Mouse (Mus musculus) CD8-positive naive resting alpha-beta T cell, adult 2 months (primary cell): ENCODE data around the gene Ddx39b.

ENCODE experiments used
- DNase-seq, 2 experiments: peaks; one replicate each; pipeline ENCODE4 v3.0.0; 2022; ENCODE audit warnings: low read depth in 2 of 2, low spot score in 2 of 2

Ddx39b gene

DNA sequence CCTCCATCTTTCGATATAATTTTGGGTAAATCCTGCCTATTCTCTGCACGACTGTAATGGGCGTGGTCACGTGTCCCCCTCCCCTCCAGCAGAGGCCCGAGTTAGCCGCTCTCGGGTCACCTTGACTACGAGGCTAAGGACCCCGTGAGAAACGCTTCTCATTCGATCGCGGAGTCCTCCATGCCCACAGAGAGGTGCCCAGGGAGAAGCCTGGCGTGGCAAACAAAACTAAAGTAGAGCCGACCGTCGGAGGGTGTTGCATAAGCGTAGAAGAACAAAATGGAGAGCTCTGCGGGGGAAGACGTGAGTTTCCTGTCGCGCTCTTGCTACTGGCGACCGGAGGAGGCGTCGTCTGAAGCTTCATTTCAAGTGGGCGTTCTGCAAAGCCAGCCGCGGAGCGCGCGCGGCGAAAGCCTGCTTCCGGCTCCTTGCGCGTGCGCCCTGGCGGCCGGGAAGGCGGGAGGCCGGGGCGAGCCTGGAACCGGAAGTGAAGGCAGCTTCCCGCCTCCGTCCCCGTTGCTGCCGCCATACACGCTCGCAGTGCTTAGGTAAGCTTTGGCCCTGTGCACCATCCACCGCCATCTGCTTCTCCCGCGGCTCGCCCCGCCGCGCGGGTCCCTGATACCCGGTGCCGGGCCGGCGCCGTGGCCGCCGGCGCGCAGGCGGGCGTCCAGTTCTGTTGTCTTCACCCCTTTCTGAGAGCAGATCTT is at the start of gene Ddx39b:
Ddx39b (plus strand) TSS at position 442 of the 710 bp plus-strand sequence.
- DNase-seq = peak; percentile 95

DNA sequence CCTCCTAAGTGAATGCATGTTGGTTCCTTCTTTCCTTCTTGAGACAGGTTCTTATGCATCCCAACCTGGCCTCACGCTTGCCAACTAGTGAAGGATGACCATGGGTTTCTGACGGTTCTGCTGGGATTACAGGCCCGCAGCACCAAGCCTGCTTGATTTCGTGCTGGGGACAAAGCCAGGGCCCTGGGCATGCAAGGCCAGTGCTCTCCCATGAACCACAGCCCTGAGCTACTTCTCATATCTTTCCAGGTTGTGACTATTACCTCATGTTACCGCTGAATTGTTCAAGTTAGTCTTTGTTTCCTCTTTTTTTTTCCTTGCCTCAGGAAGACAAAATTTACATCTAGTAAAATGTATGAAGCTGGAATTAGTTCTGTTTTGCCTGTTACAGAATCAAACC is 48.6 kb upstream of the Ddx39b start:
- DNase-seq = no peak

GRCm38 (mm10) chr17:35193881-35194843 is 47.4 kb upstream of the Ddx39b start, which contains the start of gene Ltb:
Gene Ltb, plus strand, starts transcription at chr17:35194439.
- DNase-seq = peak; percentile 56 to 71

GRCm38 (mm10) chr17:35194844-35195630 is 46.5 kb upstream of the Ddx39b start:
- DNase-seq = no peak

DNA sequence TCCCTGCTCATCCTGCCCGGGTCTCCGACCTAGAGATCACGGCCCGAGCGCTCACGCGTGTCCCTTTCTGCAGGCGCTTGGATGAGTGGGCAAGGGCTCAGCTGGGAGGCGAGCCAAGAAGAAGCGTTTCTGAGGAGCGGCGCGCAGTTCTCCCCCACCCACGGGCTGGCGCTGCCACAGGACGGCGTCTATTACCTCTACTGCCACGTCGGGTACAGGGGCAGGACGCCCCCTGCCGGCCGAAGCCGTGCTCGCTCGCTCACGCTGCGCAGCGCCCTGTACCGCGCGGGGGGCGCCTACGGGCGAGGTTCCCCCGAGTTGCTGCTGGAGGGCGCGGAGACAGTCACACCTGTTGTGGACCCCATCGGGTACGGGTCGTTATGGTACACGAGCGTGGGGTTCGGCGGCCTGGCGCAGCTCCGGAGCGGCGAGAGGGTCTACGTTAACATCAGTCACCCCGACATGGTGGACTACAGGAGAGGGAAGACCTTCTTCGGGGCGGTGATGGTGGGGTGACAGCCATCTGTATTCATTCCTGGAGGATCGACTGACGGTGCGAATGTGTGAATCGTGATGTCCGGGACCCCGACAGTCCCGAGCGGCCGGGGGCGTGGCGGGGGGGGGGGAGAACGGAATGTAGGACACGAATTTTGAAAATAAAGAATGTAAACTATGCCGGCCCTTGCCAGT is 45.8 kb upstream of the Ddx39b start:
- DNase-seq = peak; percentile 92 to 93

- DNase-seq = no peak
These were observed 45.3 kb upstream of the Ddx39b start for GRCm38 (mm10) chr17:35196321-35196641.

DNA sequence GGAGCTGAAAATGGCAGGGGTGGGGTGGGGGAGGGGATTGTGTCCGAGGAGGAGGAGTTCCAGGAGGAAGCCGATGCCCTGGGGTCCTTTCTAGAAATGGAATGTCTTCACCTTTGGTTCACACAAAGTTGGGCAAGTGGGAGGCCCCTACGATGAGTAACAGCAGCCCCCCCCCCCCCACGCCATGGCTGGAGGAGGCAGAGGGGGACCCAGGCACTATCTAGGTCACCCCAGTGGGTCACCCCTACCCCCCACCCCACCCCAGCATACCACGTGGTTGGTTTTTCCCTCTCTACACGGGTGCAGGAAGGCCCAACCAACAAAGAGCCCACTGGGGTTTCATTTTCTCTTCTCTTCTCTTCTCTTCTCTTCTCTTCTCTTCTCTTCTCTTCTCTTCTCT is 44.4 kb upstream of the Ddx39b start:
- no peak for DNase-seq

DNA sequence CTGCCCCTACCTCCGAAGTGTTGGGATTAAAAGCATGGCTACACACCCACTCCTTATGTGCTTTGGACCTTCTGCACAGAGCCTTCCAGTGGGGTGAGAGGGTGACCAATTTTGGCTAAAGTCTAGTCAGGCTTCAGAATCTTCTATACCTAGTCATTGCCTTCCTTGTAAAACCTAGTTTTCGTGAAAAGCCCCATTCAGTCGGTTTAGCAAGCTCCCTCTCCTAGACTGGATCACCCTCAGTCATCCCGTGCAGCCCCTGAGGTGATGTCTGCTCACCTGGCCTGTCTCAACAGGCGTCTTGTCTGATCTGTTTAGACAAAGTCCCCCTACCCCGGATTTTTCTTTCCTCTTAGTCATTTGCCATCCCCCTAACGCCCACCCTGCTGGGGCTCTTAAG is 43.5 kb upstream of the Ddx39b start:
- no peak for DNase-seq

DNA sequence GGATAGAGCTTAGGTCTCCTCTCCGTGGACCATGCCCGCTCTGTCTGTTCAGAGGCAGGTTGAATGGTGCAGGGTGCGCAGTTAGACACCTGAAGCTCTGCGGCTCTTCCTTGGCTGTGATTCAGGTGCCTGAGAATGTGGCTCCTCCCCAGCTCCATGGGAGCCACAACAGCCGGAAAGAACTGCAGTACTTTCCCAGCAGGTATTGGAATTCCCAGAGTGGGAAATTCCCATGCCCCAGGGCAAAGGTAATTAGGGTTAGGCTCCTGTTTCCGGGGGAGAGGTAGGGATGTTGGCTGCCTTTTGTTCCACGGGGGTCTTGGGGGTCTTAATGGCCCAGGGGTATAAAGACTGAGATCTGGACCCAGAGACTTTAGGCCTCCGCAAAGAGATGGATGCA is 42.6 kb upstream of the Ddx39b start:
- no peak for DNase-seq

DNA sequence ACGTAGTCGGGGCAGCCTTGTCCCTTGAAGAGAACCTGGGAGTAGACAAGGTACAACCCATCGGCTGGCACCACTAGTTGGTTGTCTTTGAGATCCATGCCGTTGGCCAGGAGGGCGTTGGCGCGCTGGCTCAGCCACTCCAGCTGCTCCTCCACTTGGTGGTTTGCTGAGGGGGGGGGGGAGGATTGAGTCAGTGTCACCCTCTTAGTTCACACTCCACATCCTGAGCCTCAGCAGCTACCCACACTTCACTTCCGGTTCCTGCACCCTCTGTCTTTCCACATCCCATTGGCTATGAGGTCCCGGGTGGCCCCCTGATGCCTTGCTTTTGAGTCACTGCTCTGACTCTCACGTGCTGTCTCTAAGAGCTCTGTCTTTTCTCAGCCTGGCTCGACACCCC is 41.1 kb upstream of the Ddx39b start:
- peak; percentile 84 to 86 for DNase-seq

DNA sequence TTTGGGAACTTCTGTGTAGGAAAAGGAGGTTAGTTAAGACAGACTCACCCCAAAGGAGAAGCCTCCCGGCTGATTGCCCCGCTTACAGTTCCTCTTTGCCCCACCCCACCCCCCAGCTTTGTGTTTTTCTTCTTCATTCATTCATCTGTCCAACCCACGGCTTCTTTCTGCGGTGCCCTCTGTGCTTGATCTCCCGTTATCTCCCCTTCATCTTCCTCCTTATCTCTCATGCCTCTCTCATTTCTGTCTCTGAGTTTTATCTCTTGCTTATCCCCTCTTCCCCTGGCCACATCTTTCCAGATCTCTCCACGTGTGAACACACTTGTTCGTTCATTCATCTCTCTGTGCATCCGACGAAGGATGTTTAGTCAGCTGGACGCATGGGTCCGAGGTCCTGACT is 40.4 kb upstream of the Ddx39b start:
- no peak for DNase-seq

- peak; percentile 55 to 63 for DNase-seq
These were observed 39.8 kb upstream of the Ddx39b start, which contains the start of gene Tnf for GRCm38 (mm10) chr17:35201787-35202186. Gene Tnf, minus strand, starts transcription at chr17:35202007.

DNA sequence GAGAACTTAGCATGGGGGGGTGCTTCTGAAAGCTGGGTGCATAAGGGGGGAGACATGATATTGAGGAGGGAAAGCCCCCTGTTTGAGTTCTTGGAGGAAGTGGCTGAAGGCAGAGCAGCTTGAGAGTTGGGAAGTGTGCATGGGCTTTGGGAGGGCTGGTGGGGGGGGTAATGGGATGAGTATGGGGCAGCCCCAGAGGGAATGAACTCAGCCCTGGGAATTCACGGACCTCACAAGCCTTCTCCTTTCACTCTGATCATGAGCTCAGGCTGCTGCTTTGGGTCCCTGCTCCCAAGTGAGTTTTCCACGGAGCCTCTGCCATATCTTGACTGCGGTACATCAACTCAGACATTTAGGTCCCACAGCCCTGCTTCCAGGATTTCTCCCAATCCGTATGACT is 39.1 kb upstream of the Ddx39b start:
- DNase-seq = no peak

GRCm38 (mm10) chr17:35204494-35205379 is 36.8 kb upstream of the Ddx39b start, which contains the start of gene Lta:
Gene Lta, minus strand, starts transcription at chr17:35205351.
- DNase-seq = peak; percentile 70 to 76

DNA sequence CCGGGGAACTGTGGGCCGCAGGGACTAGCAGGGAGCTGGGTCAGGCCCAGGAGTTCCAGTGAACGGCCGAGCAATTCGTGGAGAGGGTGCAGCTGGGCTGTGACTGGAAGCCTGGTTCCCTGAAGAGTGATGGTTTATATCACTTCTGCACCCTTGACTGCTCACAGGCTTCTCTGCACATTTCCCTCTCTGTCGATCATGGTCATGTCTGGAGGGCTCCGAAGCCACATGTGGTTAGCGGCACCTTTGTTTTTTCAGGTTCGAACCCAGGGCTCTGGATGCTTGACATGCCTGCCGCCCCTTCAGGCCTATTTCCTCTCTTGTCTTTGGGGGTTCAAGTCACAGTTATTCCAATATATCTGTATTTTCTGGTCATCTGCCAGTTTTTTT is 36.2 kb upstream of the Ddx39b start:
- DNase-seq = no peak

- DNase-seq = no peak
These were observed 31.6 kb upstream of the Ddx39b start for GRCm38 (mm10) chr17:35209785-35210535.

DNA sequence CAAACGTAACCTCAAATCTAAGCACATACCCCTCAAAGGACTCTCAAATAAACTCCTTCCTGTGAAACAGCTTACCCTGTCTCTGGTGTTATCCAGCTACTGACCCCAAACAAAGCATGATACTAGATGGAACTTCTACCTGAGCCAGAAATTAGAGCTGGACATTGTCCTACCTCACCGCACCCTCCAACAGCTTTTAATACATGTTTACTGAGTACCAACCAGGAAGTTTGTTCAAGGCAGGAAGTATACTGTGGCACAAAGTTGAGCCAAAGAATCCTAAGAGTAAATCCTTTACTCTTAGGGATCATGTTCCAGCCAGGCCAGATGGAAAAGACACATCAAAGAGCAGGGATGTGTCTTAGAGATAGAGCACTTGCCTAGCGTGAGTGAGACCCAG is 31.0 kb upstream of the Ddx39b start:
- DNase-seq = no peak

- no peak for DNase-seq
These were observed 28.5 kb upstream of the Ddx39b start for GRCm38 (mm10) chr17:35213071-35213470.
